ENCODE assay signal across 21 mouse cellular contexts in the genomic region with DNA sequence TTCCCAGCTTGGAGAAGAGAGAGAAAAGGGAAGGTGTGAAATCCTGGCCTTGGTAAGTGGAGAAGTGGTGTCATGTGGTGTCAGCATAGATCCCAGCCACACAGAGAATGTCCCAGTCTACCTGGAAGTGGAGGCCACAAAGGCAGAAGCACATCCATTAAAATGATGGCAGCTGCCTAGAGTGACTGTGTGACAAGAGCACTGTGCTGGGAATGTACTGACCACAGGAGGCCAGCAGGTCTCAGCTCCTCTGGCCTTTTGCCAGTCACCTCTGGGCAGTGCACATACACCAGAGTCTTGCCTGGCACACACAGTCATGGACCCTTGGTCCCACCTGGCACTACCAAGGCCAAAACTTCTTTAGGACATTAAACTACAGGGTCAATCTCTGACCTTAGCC. TPM values are rescaled to one million over a fixed set of nuclear protein-coding genes. Genes with fewer than 3 reads are reported as not detected.
DNase-seq lines count a peak whose midpoint lies in the region; ATAC-seq lines count a peak whose summit lies in the region.
"Had no signal": no experiment of that assay in that cellular context is flagged by ENCODE, and none has a peak within 500 bp of the region (broad histone marks: within the 10 kb centered on the region; RNA-seq: fewer than 3 reads in every experiment).

No protein-coding gene starts in this region.

- no peaks in the 10 kb centered on the region for H3K36me3 ChIP-seq in lung, embryonic 15.5 days
- H3K36me3 ChIP-seq in forebrain, embryonic 16.5 days (ENCODE audit: control insufficient read depth, insufficient read depth), result no peaks in the 10 kb centered on the region
- H3K36me3 ChIP-seq: G1E; limb, embryonic 15.5 days; liver, embryonic 15.5 days; neural tube, embryonic 15.5 days had no signal

- H3K4me2 ChIP-seq in lung, embryonic 15.5 days, result no peak overlapping the region
- H3K4me2 ChIP-seq in forebrain, embryonic 16.5 days (ENCODE audit: low read length), result no peak overlapping the region
- H3K4me2 ChIP-seq: heart, embryonic 11.5 days; limb, embryonic 15.5 days; liver, embryonic 15.5 days; neural tube, embryonic 15.5 days had no signal

- peak; percentile 49; the same call in 1 of the 2 replicates for ATAC-seq in lung, embryonic 15.5 days (ENCODE audit: borderline replicate concordance, extremely low read depth, low FRiP score, low TSS enrichment)
- ATAC-seq in forebrain, embryonic 16.5 days, result no peak
- ATAC-seq: activated CD4-positive, CD25-positive, alpha-beta regulatory T cell, adult 4 months; midbrain, embryonic 16.5 days had no signal

- H3K9ac ChIP-seq in lung, embryonic 15.5 days, result no peak overlapping the region
- no peak overlapping the region for H3K9ac ChIP-seq in forebrain, embryonic 16.5 days (replicated peaks; ENCODE audit: low read depth, low read length)
- H3K9ac ChIP-seq: limb, embryonic 15.5 days; liver, embryonic 15.5 days; neural tube, embryonic 15.5 days had no signal

- no peak overlapping the region for H3K27ac ChIP-seq in lung, embryonic 15.5 days
- H3K27ac ChIP-seq in forebrain, embryonic 16.5 days (ENCODE audit: low read length), result peak overlapping the region; percentile 73
- H3K27ac ChIP-seq: gastrocnemius, adult 2 months; layer of hippocampus, adult 2 months; limb, embryonic 15.5 days; liver, embryonic 15.5 days; neural tube, embryonic 15.5 days had no signal

- peaks cover 21% of the 10 kb centered on the region for H3K4me1 ChIP-seq in lung, embryonic 15.5 days
- H3K4me1 ChIP-seq in forebrain, embryonic 16.5 days (replicated peaks; ENCODE audit: control insufficient read depth, insufficient read depth, low read length), result peaks cover 44% of the 10 kb centered on the region
- H3K4me1 ChIP-seq: liver, embryonic 15.5 days had no signal

- no peak overlapping the region for H3K4me3 ChIP-seq in lung, embryonic 15.5 days
- H3K4me3 ChIP-seq in forebrain, embryonic 16.5 days (replicated peaks; ENCODE audit: low read length), result no peak overlapping the region
- H3K4me3 ChIP-seq: gastrocnemius, adult 2 months; layer of hippocampus, adult 2 months; limb, embryonic 15.5 days; liver, embryonic 15.5 days; neural tube, embryonic 15.5 days had no signal

- no peaks in the 10 kb centered on the region for H3K9me3 ChIP-seq in lung, embryonic 15.5 days
- H3K9me3 ChIP-seq in forebrain, embryonic 16.5 days (ENCODE audit: control insufficient read depth, low read length), result no peaks in the 10 kb centered on the region
- H3K9me3 ChIP-seq: G1E; limb, embryonic 15.5 days; liver, embryonic 15.5 days; neural tube, embryonic 15.5 days had no signal

- peak; percentile 25 to 28 for DNase-seq in cerebellum, postnatal 10 days
- DNase-seq in cerebellum, postnatal 4 days (ENCODE audit: low spot score in 2 of 2), result no peak
- peak; percentile 26 for DNase-seq in kidney, adult 11 months
- DNase-seq in kidney, adult 9 months, result no peak
- no peak for DNase-seq in lung, adult 18-20 months
- DNase-seq: cerebellum, adult 18-20 months; cerebellum, postnatal 36 days; gastrocnemius, adult 2 months; heart, postnatal 10 days; layer of hippocampus, postnatal 36 days; thymus, postnatal 25 days had no signal

- no peaks in the 10 kb centered on the region for H3K27me3 ChIP-seq in lung, embryonic 15.5 days
- H3K27me3 ChIP-seq in forebrain, embryonic 16.5 days (replicated peaks; ENCODE audit: control insufficient read depth, insufficient read depth, low read length), result no peaks in the 10 kb centered on the region
- H3K27me3 ChIP-seq: neural tube, embryonic 15.5 days had no signal

RNA-seq across cellular contexts. Expression of a gene that starts 54.8 kb away (rescaled TPM):
- 0.89 and 1.3 TPM in 2 replicates for polyA plus RNA-seq in lung, embryonic 15.5 days (2015; fragmentation: Nextera tagmentation; extraction: Ambion mirVana)
- 4.5 and 4.6 TPM in 2 replicates for polyA plus RNA-seq in forebrain, embryonic 16.5 days (2015; fragmentation: Nextera tagmentation; extraction: Ambion mirVana)
- polyA plus RNA-seq: activated CD4-positive, CD25-positive, alpha-beta regulatory T cell, adult 4 months; G1E had no signal

Comparison
In these comparisons a context has a peak if more than half of its experiments do, and no peak if none do; other contexts are left out.
1. DNase-seq: peak in cerebellum, postnatal 10 days (2 of 2) and kidney, adult 11 months (single experiment); none in cerebellum, postnatal 4 days (0 of 2), kidney, adult 9 months (single experiment) and lung, adult 18-20 months (0 of 2).